Mouse (Mus musculus) embryonic fibroblast, embryonic 13.5 days (primary cell): ENCODE results near the gene Pappa. TPM values are rescaled to one million over a fixed set of nuclear protein-coding genes. Genes with fewer than 3 reads are reported as not detected.
A peak's percentile ranks its signal among the peaks of the same experiment; 100 is the strongest.

ENCODE experiments used
- H3K27ac ChIP-seq: 2 replicates; pipeline ENCODE4 v1.5.1; 2012; ENCODE audit warnings: low read length, control low read depth, inconsistent platforms; ENCODE audit not compliant: insufficient read depth
- H3K4me1 ChIP-seq: 2 replicates; pipeline ENCODE4 v1.6.1; 2011; ENCODE audit warnings: low read length; ENCODE audit not compliant: control insufficient read depth, insufficient read depth
- H3K4me3 ChIP-seq: 2 replicates; pipeline ENCODE4 v1.5.1; 2011; ENCODE audit warnings: mild to moderate bottlenecking, control low read depth, low read length; ENCODE audit not compliant: insufficient read depth
- CTCF ChIP-seq: IDR thresholded peaks from 2 replicates; pipeline ENCODE4 v1.5.1; 2011; ENCODE audit warnings: mild to moderate bottlenecking, control low read depth, low read length, moderate library complexity, borderline replicate concordance; ENCODE audit not compliant: insufficient read depth
- POLR2A ChIP-seq: IDR thresholded peaks from 2 replicates; pipeline ENCODE4 v1.6.1; 2011; ENCODE audit warnings: low read depth, mild to moderate bottlenecking, control low read depth, low read length, moderate library complexity
- polyA plus RNA-seq: library from polyadenylated mRNA; stranded (reverse); fragments of >200 nt; gene quantifications from 2 replicates; pipeline ENCODE4 v1.2.4, GENCODE M21; 2011; ENCODE audit warnings: low read depth; ENCODE audit not compliant: missing spikeins, insufficient read length

Gene Pappa
- polyA plus RNA-seq, 1 experiment: 59.8 TPM

GRCm38 (mm10) chr4:65302666-65303065 is 178.7 kb downstream of the Pappa start:
- H3K4me3 ChIP-seq: no peak overlapping the region
- TF ChIP-seq POLR2A (no peak), CTCF (no peak)

GRCm38 (mm10) chr4:65317877-65318525 is 194.0 kb downstream of the Pappa start:
- TF ChIP-seq CTCF: no peak
- TF ChIP-seq POLR2A: no peak

More at GRCm38 (mm10) chr4:65302666-65303065, 178.7 kb downstream of the Pappa start:
- Histone ChIP-seq H3K27ac (no peak overlapping the region), H3K4me1 (no peaks in the 10 kb centered on the region)

GRCm38 (mm10) chr4:65321340-65321739 is 197.4 kb downstream of the Pappa start:
- no peaks in the 10 kb centered on the region for H3K4me1 ChIP-seq
- TF ChIP-seq CTCF (no peak), POLR2A (no peak)
- no peak overlapping the region for H3K27ac ChIP-seq
- H3K4me3 ChIP-seq: no peak overlapping the region

More at GRCm38 (mm10) chr4:65317877-65318525, 194.0 kb downstream of the Pappa start:
- H3K4me3 ChIP-seq: no peak overlapping the region
- H3K27ac ChIP-seq: no peak overlapping the region
- no peaks in the 10 kb centered on the region for H3K4me1 ChIP-seq

DNA sequence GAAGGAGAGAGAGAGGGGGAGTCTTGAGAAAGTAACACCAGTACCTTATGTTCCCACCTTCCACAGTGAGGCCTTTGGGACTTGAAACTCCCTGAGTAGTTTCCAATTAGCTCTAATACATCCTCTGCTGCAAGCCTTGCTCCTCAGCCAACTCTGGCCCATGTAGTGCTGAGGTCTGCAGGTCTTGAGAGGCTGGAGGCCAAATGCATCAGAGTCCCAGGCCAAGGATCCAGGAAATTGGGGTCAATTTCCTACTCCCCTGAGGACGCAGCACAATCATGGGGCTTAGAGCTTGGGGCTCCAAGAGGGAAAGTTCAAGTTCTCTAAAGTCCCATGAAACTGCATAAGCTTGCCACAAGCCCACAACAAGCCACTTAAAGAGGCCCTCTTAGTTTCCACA is 198.0 kb downstream of the Pappa start:
- H3K4me3 ChIP-seq: no peak overlapping the region
- TF ChIP-seq POLR2A: no peak
- TF ChIP-seq CTCF: no peak
- no peaks in the 10 kb centered on the region for H3K4me1 ChIP-seq
- H3K27ac ChIP-seq: no peak overlapping the region

- Histone ChIP-seq H3K27ac (no peak overlapping the region), H3K4me1 (no peaks in the 10 kb centered on the region)
- TF ChIP-seq POLR2A: no peak
- TF ChIP-seq CTCF: no peak
Observed at GRCm38 (mm10) chr4:65325816-65326215, 201.8 kb downstream of the Pappa start.

GRCm38 (mm10) chr4:65328486-65329308 is 204.7 kb downstream of the Pappa start:
- no peak for TF ChIP-seq POLR2A
- no peak for TF ChIP-seq CTCF
- H3K4me1 ChIP-seq: no peaks in the 10 kb centered on the region
- H3K27ac ChIP-seq: no peak overlapping the region
- H3K4me3 ChIP-seq: no peak overlapping the region

More at GRCm38 (mm10) chr4:65325816-65326215, 201.8 kb downstream of the Pappa start:
- no peak overlapping the region for H3K4me3 ChIP-seq

DNA sequence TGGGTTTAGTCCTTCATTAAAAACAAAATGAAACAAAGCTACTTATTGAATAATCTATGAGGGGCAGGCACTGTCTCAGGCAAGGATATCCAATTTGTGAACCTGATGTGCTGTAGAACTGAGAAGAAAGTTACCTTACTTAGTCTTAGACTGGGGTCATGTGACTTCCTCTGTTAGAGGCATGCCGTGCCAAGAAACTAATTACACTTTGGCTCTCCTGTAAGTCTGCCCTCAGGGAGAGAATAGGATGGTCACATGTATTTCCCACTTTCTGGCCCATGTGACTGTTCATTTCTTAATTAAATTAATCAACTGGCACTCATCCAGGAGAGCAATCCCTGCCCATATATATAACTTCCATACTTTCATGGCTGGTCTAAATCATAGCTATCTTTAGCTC is 209.7 kb downstream of the Pappa start:
- H3K27ac ChIP-seq: no peak overlapping the region
- H3K4me3 ChIP-seq: no peak overlapping the region
- H3K4me1 ChIP-seq: no peaks in the 10 kb centered on the region
- no peak for TF ChIP-seq CTCF
- TF ChIP-seq POLR2A: no peak

DNA sequence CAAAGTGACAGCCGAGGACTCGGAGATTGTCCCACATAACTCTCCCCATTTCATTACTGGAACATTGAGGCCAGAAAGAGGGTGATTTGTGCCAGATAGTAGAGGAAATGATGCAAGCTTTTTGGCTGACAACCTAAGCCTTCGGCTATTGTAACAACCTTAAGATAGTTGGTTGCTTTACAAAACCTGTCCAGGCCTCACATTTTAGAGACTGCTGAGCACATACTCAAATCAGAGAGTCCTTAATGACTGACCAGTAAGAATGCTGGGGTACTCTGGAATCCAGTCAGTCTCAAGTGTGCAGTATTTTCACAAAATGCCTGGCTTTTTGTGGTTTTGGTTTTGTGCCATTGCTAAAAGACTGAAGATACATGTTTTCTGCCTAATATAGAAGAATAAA is 217.8 kb downstream of the Pappa start:
- no peak for TF ChIP-seq CTCF
- Histone ChIP-seq H3K4me3 (no peak overlapping the region), H3K27ac (peak overlapping the region; percentile 99), H3K4me1 (peaks cover 5% of the 10 kb centered on the region)

GRCm38 (mm10) chr4:65350521-65350920 is 226.5 kb downstream of the Pappa start:
- no peak overlapping the region for H3K27ac ChIP-seq
- no peak overlapping the region for H3K4me3 ChIP-seq
- no peaks in the 10 kb centered on the region for H3K4me1 ChIP-seq
- TF ChIP-seq CTCF: no peak
- no peak for TF ChIP-seq POLR2A

DNA sequence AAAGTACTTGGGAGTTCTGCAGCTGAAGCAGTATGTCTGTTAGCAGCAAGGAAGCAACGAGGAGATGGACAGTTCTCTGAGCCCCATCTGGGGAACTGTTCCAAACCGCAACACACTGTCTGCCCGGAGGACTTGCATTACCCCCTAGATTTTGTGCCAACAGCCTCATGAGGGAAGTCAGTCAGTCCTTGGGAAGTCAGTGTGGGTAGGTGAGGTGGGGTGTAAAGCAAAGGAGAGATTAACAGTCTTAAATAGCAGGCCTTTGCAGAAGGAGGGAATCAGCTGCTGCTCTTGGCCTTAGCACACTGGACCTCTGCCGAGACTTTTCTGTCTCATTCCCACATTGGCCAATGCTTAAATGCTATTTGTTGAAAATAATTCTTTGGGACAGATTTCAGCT is 230.6 kb downstream of the Pappa start:
- TF ChIP-seq CTCF (no peak), POLR2A (no peak)

More for the DNA sequence above, 230.6 kb downstream of the Pappa start:
- H3K27ac ChIP-seq: no peak overlapping the region
- no peak overlapping the region for H3K4me3 ChIP-seq
- no peaks in the 10 kb centered on the region for H3K4me1 ChIP-seq
